Mouse (Mus musculus) spleen, adult 2 months (tissue): ENCODE measurements around the gene Tbp.

ENCODE experiments used
- CTCF ChIP-seq: fragments of 200-500 bp; IDR thresholded peaks from 2 replicates; pipeline ENCODE4 v1.5.1; 2011; ENCODE audit warnings: mild to moderate bottlenecking, inconsistent platforms; ENCODE audit not compliant: insufficient read depth, insufficient read length, insufficient replicate concordance; ENCODE audit errors: extremely low read depth
- POLR2A ChIP-seq: fragments of 200-500 bp; IDR thresholded peaks from 2 replicates; pipeline ENCODE4 v1.6.1; 2011; ENCODE audit warnings: low read depth, low read length, inconsistent platforms

DNA sequence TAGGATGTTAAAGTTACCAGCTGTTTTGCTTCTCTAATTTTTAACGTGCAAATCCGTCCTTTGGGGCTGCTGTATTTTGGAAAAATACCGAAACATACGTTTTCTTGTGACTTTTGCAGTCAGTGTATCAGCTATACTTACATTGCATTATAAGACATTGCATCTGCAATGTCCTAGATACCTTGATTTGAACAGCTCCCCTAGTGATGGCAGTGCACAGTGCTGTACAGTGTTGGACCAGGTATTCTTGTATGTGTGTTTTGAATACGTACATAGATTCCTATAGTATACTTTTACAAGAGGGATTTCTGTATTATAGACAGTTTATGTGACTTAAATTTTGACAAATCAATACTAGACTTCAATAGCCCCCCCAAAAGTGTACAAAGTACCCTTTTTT is 18.5 kb downstream of the Tbp start:
- no peak for TF ChIP-seq CTCF
- no peak for TF ChIP-seq POLR2A
